Mouse (Mus musculus): ENCODE measurements around the gene Adam23. TPM values are rescaled to one million over a fixed set of nuclear protein-coding genes. Genes with fewer than 3 reads are reported as not detected.

The Adam23 gene
- total RNA-seq, 4 experiments from 2014 or later: 1.9 to 2.8 (median 2.0) TPM

- DNase-seq (ENCODE audit: low spot score): peak; percentile 14
Observed at GRCm38 (mm10) chr1:63478946-63479345, 33.3 kb downstream of the Adam23 start.

GRCm38 (mm10) chr1:63484646-63485045 lies 39.0 kb downstream of the Adam23 start:
- no peak for DNase-seq (ENCODE audit: low spot score)

- no peak for DNase-seq (ENCODE audit: low spot score)
Observed at GRCm38 (mm10) chr1:63486646-63487045, 41.0 kb downstream of the Adam23 start.

GRCm38 (mm10) chr1:63491001-63491400 lies 45.3 kb downstream of the Adam23 start:
- DNase-seq (ENCODE audit: low spot score): no peak

- no peak for DNase-seq (ENCODE audit: low spot score)
Observed at GRCm38 (mm10) chr1:63493325-63493724, 47.6 kb downstream of the Adam23 start.

- DNase-seq (ENCODE audit: low spot score): no peak
Observed at GRCm38 (mm10) chr1:63507386-63507785, 61.7 kb downstream of the Adam23 start.

GRCm38 (mm10) chr1:63508801-63509200 lies 63.1 kb downstream of the Adam23 start:
- no peak for DNase-seq (ENCODE audit: low spot score)

GRCm38 (mm10) chr1:63511416-63511815 lies 65.7 kb downstream of the Adam23 start:
- no peak for DNase-seq (ENCODE audit: low spot score)

GRCm38 (mm10) chr1:63517800-63518199 lies 72.1 kb downstream of the Adam23 start:
- no peak for DNase-seq (ENCODE audit: low spot score)

- DNase-seq (ENCODE audit: low spot score): no peak
Observed at GRCm38 (mm10) chr1:63518814-63519213, 73.1 kb downstream of the Adam23 start.

- no peak for DNase-seq (ENCODE audit: low spot score)
Observed at GRCm38 (mm10) chr1:63529901-63530300, 84.2 kb downstream of the Adam23 start.

GRCm38 (mm10) chr1:63534271-63534827 lies 88.7 kb downstream of the Adam23 start:
- DNase-seq (ENCODE audit: low spot score): no peak

- no peak for DNase-seq (ENCODE audit: low spot score)
Observed at GRCm38 (mm10) chr1:63539884-63540613, 94.4 kb downstream of the Adam23 start.

GRCm38 (mm10) chr1:63544122-63544521 lies 98.4 kb downstream of the Adam23 start:
- DNase-seq (ENCODE audit: low spot score): no peak

- DNase-seq (ENCODE audit: low spot score): no peak
Observed at GRCm38 (mm10) chr1:63553039-63553438, 107.3 kb downstream of the Adam23 start.

- DNase-seq (ENCODE audit: low spot score): no peak
Observed at GRCm38 (mm10) chr1:63561772-63562520, 116.3 kb downstream of the Adam23 start.

GRCm38 (mm10) chr1:63563928-63564327 lies 118.2 kb downstream of the Adam23 start:
- DNase-seq (ENCODE audit: low spot score): no peak

GRCm38 (mm10) chr1:63566501-63566900 lies 120.8 kb downstream of the Adam23 start:
- no peak for DNase-seq (ENCODE audit: low spot score)

- no peak for DNase-seq (ENCODE audit: low spot score)
Observed at GRCm38 (mm10) chr1:63567031-63567430, 121.3 kb downstream of the Adam23 start.

GRCm38 (mm10) chr1:63572229-63572628 lies 126.5 kb downstream of the Adam23 start:
- no peak for DNase-seq (ENCODE audit: low spot score)

GRCm38 (mm10) chr1:63573432-63573831 lies 127.7 kb downstream of the Adam23 start:
- no peak for DNase-seq (ENCODE audit: low spot score)

GRCm38 (mm10) chr1:63573864-63574611 lies 128.3 kb downstream of the Adam23 start:
- no peak for DNase-seq (ENCODE audit: low spot score)

Data from heart, adult 8-10 months (tissue).